Mouse (Mus musculus) myocyte (in vitro differentiated cells): Measurements from ENCODE around the gene Lcmt1. TPM values are rescaled to one million over a fixed set of nuclear protein-coding genes. Genes with fewer than 3 reads are reported as not detected.
A peak's percentile ranks its signal among the peaks of the same experiment; 100 is the strongest.

ENCODE experiments used
- H3K27me3 ChIP-seq: one replicate; pipeline ENCODE4 v1.6.1; 2011; ENCODE audit not compliant: control insufficient read depth, insufficient read depth, insufficient read length
- H3K36me3 ChIP-seq: one replicate; pipeline ENCODE4 v1.6.1; 2011; ENCODE audit not compliant: control insufficient read depth, insufficient read depth
- H3K4me2 ChIP-seq: one replicate; pipeline ENCODE4 v1.6.1; 2011; ENCODE audit warnings: low read depth, control low read depth
- H3K4me3 ChIP-seq: one replicate; pipeline ENCODE4 v1.5.1; 2011; ENCODE audit warnings: mild to moderate bottlenecking, control low read depth, moderate library complexity
- H3K79me2 ChIP-seq: one replicate; pipeline ENCODE4 v1.6.1; 2011; ENCODE audit not compliant: control insufficient read depth, insufficient read depth
- H3ac ChIP-seq: one replicate; pipeline ENCODE4 v1.6.1; 2011; ENCODE audit not compliant: control insufficient read depth, insufficient read length
- CEBPB ChIP-seq: IDR thresholded peaks from 2 replicates; pipeline ENCODE4 v1.6.1; 2011; ENCODE audit warnings: mild to moderate bottlenecking, moderate library complexity; ENCODE audit not compliant: poor library complexity, insufficient read depth, severe bottlenecking
- E2F4 ChIP-seq: IDR thresholded peaks from one replicate; pipeline ENCODE4 v1.6.1; 2011; ENCODE audit warnings: mild to moderate bottlenecking, control low read depth, moderate library complexity; ENCODE audit not compliant: insufficient read depth
- MAX ChIP-seq: IDR thresholded peaks from one replicate; pipeline ENCODE4 v1.6.1; 2011; ENCODE audit warnings: low read depth, mild to moderate bottlenecking, control low read depth
- MYOD1 ChIP-seq, 3 experiments: IDR thresholded peaks; one replicate each; pipeline ENCODE4 v1.6.1; 2011; ENCODE audit warnings: control low read depth in 2 of 3, low read depth in 2 of 3, mild to moderate bottlenecking in 2 of 3, moderate library complexity in 1 of 3; ENCODE audit not compliant: insufficient read length in 2 of 3, control insufficient read depth in 1 of 3
- MYOG ChIP-seq, 3 experiments: IDR thresholded peaks; one replicate each; pipeline ENCODE4 v1.6.1; 2011; ENCODE audit warnings: control low read depth in 2 of 3, low read depth in 2 of 3, mild to moderate bottlenecking in 2 of 3; ENCODE audit not compliant: insufficient read length in 2 of 3, control insufficient read depth in 1 of 3, insufficient read depth in 1 of 3
- POLR2A ChIP-seq: IDR thresholded peaks from one replicate; pipeline ENCODE4 v1.6.1; 2011; ENCODE audit warnings: low read depth, mild to moderate bottlenecking, control low read depth, moderate library complexity; ENCODE audit not compliant: insufficient read length
- POLR2AphosphoS2 ChIP-seq: IDR thresholded peaks from one replicate; pipeline ENCODE4 v1.6.1; 2011; ENCODE audit warnings: low read depth, control low read depth; ENCODE audit not compliant: insufficient read length
- REST ChIP-seq: IDR thresholded peaks from one replicate; pipeline ENCODE4 v1.6.1; 2011; ENCODE audit warnings: mild to moderate bottlenecking, control low read depth, moderate library complexity; ENCODE audit not compliant: insufficient read depth, insufficient read length
- SRF ChIP-seq: IDR thresholded peaks from one replicate; pipeline ENCODE4 v1.6.1; 2011; ENCODE audit warnings: low read depth; ENCODE audit not compliant: control insufficient read depth, insufficient read length
- TCF12 ChIP-seq: IDR thresholded peaks from one replicate; pipeline ENCODE4 v1.6.1; 2011; ENCODE audit warnings: mild to moderate bottlenecking, control low read depth; ENCODE audit not compliant: poor library complexity, insufficient read depth, severe bottlenecking
- TCF3 ChIP-seq: IDR thresholded peaks from one replicate; pipeline ENCODE4 v1.6.1; 2011; ENCODE audit warnings: low read depth, control low read depth; ENCODE audit not compliant: insufficient read length
- USF1 ChIP-seq: IDR thresholded peaks from one replicate; pipeline ENCODE4 v1.6.1; 2011; ENCODE audit warnings: low read depth, mild to moderate bottlenecking, control low read depth, moderate library complexity
- polyA plus RNA-seq: library from polyadenylated mRNA; unstranded; fragments of >200 nt; fragmentation: generic; extraction: Trizol; gene quantifications from one replicate; pipeline ENCODE4 v1.2.1, GENCODE M21; 2012; ENCODE audit warnings: missing spikeins

Lcmt1 gene
- polyA plus RNA-seq, 1 experiment = 28.4 TPM

- Histone ChIP-seq H3K79me2 (peaks cover 5% of the 10 kb centered on the region), H3K4me2 (no peak overlapping the region), H3K36me3 (peaks cover 3% of the 10 kb centered on the region)
Observed at GRCm38 (mm10) chr7:123385693-123386407, 16.3 kb downstream of the Lcmt1 start.

GRCm38 (mm10) chr7:123389686-123390280 lies 20.2 kb downstream of the Lcmt1 start:
- no peak overlapping the region for H3K4me3 ChIP-seq
- H3K36me3 ChIP-seq = peaks cover 3% of the 10 kb centered on the region
- H3K4me2 ChIP-seq = no peak overlapping the region
- no peaks in the 10 kb centered on the region for H3K79me2 ChIP-seq
- no peak overlapping the region for H3ac ChIP-seq
- no peaks in the 10 kb centered on the region for H3K27me3 ChIP-seq
- TF ChIP-seq CEBPB (0 out of 2 replicates have a peak, but pooled peaks have one; percentile 28), E2F4 (no peak), POLR2AphosphoS2 (no peak), TCF3 (no peak)

More at GRCm38 (mm10) chr7:123385693-123386407, 16.3 kb downstream of the Lcmt1 start:
- Histone ChIP-seq H3K27me3 (no peaks in the 10 kb centered on the region), H3ac (no peak overlapping the region), H3K4me3 (no peak overlapping the region)
- TF ChIP-seq E2F4 (no peak), MYOD1 (IDR thresholded peaks at IDR 0.05; ENCODE audit: control insufficient read depth in 1 of 3, insufficient read length in 2 of 3, low read depth in 2 of 3) (peak in 1 of 3 experiments; percentile 31)

- no peaks in the 10 kb centered on the region for H3K79me2 ChIP-seq
- TF ChIP-seq TCF3 = no peak
- no peak for TF ChIP-seq POLR2A
- no peak for TF ChIP-seq MAX
- TF ChIP-seq USF1 = no peak
- no peak for TF ChIP-seq MYOD1 (IDR thresholded peaks at IDR 0.05; ENCODE audit: control insufficient read depth in 1 of 3, insufficient read length in 2 of 3, low read depth in 2 of 3)
- no peak for TF ChIP-seq SRF
- no peak for TF ChIP-seq TCF12
- no peak for TF ChIP-seq REST
- TF ChIP-seq CEBPB = no peak
- no peak for TF ChIP-seq E2F4
- H3K27me3 ChIP-seq = no peaks in the 10 kb centered on the region
- no peak overlapping the region for H3ac ChIP-seq
- no peak overlapping the region for H3K4me2 ChIP-seq
- H3K36me3 ChIP-seq = no peaks in the 10 kb centered on the region
- H3K4me3 ChIP-seq = no peak overlapping the region
Observed at GRCm38 (mm10) chr7:123394271-123394670, 24.7 kb downstream of the Lcmt1 start.

GRCm38 (mm10) chr7:123396900-123397299 lies 27.3 kb downstream of the Lcmt1 start:
- H3K79me2 ChIP-seq = no peaks in the 10 kb centered on the region
- H3K4me3 ChIP-seq = no peak overlapping the region
- no peak for TF ChIP-seq USF1
- TF ChIP-seq CEBPB = no peak
- TF ChIP-seq SRF = no peak
- TF ChIP-seq TCF3 = no peak

GRCm38 (mm10) chr7:123397369-123397768 lies 27.8 kb downstream of the Lcmt1 start:
- TF ChIP-seq E2F4 (no peak), POLR2A (no peak), TCF3 (no peak), REST (no peak)
- H3K36me3 ChIP-seq = peaks cover 1% of the 10 kb centered on the region

More at GRCm38 (mm10) chr7:123396900-123397299, 27.3 kb downstream of the Lcmt1 start:
- Histone ChIP-seq H3K4me2 (no peak overlapping the region), H3ac (no peak overlapping the region), H3K27me3 (no peaks in the 10 kb centered on the region), H3K36me3 (no peaks in the 10 kb centered on the region)

GRCm38 (mm10) chr7:123397931-123398330 lies 28.3 kb downstream of the Lcmt1 start:
- no peaks in the 10 kb centered on the region for H3K27me3 ChIP-seq
- H3K4me3 ChIP-seq = no peak overlapping the region
- H3K4me2 ChIP-seq = no peak overlapping the region
- no peaks in the 10 kb centered on the region for H3K79me2 ChIP-seq
- H3ac ChIP-seq = no peak overlapping the region
- peaks cover 6% of the 10 kb centered on the region for H3K36me3 ChIP-seq
- no peak for TF ChIP-seq MYOG (IDR thresholded peaks at IDR 0.05; ENCODE audit: control insufficient read depth in 1 of 3, insufficient read depth in 1 of 3, insufficient read length in 2 of 3, low read depth in 2 of 3)
- no peak for TF ChIP-seq CEBPB
- TF ChIP-seq SRF = no peak
- no peak for TF ChIP-seq REST

More at GRCm38 (mm10) chr7:123397369-123397768, 27.8 kb downstream of the Lcmt1 start:
- no peaks in the 10 kb centered on the region for H3K27me3 ChIP-seq
- H3ac ChIP-seq = no peak overlapping the region
- no peak overlapping the region for H3K4me2 ChIP-seq
- H3K4me3 ChIP-seq = no peak overlapping the region
- no peaks in the 10 kb centered on the region for H3K79me2 ChIP-seq
